Mouse (Mus musculus) cerebellum, postnatal 14 days (tissue): Measurements from ENCODE around the gene Reps1.
"Not testable (repeated sequence)": the region's sequence is repeated elsewhere in the genome, so short reads cannot be mapped to it uniquely, and the experiment has no call there.

Experiments
- DNase-seq, 2 experiments: peaks; one replicate each; pipeline ENCODE4 v3.0.0; 2021; ENCODE audit warnings: mixed read lengths in 2 of 2

The Reps1 gene

GRCm38 (mm10) chr10:18066031-18066439 is 10.4 kb downstream of the Reps1 start:
- no peak for DNase-seq

GRCm38 (mm10) chr10:18067761-18068446 is 12.2 kb downstream of the Reps1 start:
- no peak for DNase-seq

DNA sequence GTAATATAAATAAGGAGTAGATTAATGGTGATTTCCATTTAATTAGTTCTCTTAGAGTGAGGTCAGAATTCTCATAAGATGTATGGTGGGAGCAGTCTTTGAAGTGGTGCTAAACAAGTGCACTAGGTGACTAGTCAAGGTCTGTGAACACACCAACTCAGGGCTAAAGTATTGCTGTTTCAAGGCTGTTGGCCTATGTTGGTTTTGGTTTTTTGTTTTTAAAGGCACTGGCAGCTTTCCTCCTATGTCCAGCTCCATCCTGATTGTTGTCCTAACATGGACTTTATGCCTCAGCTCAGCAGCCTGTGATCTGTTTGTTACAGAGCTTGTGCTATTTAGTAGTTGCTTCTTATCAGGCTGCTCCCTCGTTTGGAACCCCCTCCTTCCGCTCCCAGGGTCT is 13.2 kb downstream of the Reps1 start:
- DNase-seq = no peak

GRCm38 (mm10) chr10:18069576-18069975 is 13.9 kb downstream of the Reps1 start:
- peak in 1 of 2 experiments; percentile 48 for DNase-seq

DNA sequence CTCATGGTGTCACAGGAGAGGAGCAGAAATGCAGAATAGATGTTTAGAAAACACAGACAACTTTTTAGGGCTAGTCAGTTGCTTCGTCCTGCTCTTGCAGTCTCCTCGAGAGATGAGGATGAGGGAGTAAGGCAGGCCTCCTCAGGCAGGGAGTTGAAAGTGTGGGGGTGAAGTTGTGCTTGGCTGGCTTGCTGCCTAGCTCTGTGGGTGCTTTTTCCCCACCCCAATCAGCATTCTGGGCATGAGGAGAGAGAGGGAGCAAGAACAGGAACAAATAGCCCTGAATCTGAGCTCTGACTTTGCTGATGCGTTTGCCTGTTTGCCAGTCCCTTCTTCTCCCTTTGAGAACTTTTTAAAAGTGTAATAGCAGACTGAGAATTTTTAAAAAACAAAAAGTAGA is 14.5 kb downstream of the Reps1 start:
- peak; percentile 27 to 29 for DNase-seq

DNA sequence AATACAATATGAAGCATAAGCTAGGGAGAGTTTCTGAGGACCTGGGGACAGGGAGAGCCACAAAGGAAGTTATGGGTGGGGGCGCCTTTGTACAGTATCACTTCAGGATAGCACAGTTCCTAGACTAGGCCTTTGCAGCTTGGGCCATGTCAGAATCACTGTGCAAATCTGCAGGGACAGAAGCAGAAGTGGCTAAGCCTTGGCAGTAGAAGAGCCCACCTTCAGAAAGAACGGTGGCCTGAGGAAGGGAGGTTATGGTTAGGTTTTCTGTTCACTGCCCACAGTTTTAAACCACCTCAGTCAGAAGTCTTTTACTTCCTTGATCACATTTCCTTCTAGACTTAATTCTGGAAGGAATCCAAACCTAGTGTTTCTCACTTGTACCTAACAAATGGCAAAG is 15.0 kb downstream of the Reps1 start:
- no peak for DNase-seq

DNA sequence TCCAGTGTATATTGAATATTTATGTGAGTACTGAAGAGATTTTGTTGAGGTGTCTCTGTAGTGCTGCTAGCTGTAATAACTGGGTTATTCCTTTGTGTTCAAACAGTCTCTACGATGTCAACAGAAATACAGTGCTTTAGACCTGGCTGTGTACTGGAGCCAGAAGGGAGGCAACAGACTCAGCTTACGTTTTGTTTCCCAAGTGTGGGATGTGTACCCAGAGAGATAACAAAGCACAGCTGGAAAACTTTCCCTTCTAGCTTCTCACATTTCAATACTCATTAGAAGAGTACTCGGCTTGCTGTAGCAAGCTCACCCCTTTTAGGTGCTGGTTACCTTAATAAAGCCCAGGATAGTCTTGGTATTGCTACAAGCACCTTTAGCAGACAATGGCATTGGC is 17.2 kb downstream of the Reps1 start:
- no peak for DNase-seq

- no peak for DNase-seq
Observed at GRCm38 (mm10) chr10:18074383-18075075, 18.9 kb downstream of the Reps1 start.

DNA sequence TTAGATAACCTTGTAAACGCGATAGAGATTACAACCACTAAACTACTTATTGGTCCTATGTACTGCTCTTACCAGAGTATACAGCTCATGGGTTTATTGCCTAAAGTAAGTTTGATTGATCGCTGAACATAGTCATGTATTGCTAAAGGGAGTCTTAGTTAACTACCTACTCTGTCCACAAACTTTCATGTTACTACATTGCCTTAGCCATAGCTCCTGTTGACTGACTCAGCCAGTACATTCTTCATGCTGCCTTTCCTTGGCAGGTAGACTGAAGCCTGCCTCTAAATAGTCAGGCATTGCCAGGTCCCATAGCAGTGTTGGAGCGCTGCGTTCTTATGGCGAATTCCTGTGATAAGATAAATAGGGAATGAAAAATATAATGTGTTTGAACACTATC is 20.2 kb downstream of the Reps1 start:
- DNase-seq = no peak

GRCm38 (mm10) chr10:18081536-18081935 is 25.9 kb downstream of the Reps1 start:
- no peak for DNase-seq

DNA sequence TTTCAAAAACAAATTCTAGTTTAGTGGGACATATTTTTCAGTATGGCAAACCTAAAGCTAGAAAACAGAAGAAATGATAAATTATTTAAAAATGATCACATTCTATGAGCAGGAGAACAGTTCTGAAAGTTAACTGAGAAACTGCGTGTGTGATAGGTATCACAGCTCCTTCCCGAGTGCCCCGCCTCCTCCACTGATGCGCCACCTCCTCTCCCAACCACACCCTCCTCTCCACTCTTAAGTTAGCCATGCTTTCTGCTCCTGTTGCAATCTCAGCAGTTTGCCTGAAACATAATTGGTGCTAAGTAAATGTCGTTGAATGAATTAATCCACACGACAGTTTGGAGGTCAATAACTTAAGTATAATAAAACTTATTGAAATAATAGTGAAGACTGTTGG is 27.1 kb downstream of the Reps1 start:
- DNase-seq = no peak

GRCm38 (mm10) chr10:18090691-18091090 is 35.0 kb downstream of the Reps1 start:
- no peak for DNase-seq

DNA sequence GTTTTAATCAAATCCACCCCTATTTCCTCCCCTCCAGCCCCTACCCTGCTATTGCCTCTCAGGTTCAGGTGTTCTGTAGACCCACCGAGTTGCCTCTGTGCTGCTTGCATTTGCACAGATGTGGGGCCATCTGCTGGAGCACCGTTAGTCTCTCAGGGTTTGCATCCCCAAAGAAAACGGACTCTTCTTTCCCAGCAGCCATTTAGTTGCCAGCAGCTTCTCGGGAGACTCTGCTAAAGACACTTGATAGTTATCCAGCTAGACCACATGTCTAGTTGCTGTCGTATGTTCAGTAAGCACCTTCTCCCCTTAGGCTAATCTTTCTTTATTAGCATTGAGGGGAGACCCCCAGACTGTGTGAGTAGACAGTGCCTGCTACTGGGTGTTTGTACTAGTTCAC is 46.5 kb downstream of the Reps1 start:
- DNase-seq = no peak

- peak; percentile 13 to 14 for DNase-seq
Observed at GRCm38 (mm10) chr10:18107471-18107870, 51.8 kb downstream of the Reps1 start.

DNA sequence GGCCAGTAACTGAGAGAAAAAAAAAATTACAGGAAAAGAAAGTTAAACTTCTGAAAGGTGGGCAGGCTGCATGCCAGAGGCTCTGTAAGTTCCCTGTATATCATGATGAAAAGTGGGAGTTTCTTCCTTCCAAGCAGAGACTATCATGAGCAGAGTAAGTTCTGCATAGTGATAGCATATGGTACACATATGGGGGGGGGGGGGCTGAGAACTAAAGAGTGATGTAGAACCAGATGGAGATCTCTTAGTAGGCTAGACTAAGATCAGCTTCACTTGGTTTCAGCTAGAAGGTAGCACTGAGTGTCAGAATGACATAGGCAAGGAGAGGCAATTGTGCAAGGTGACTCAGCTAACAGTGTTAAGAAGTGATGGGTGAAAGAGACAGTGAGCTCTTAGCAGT is 55.3 kb downstream of the Reps1 start:
- DNase-seq = no peak

DNA sequence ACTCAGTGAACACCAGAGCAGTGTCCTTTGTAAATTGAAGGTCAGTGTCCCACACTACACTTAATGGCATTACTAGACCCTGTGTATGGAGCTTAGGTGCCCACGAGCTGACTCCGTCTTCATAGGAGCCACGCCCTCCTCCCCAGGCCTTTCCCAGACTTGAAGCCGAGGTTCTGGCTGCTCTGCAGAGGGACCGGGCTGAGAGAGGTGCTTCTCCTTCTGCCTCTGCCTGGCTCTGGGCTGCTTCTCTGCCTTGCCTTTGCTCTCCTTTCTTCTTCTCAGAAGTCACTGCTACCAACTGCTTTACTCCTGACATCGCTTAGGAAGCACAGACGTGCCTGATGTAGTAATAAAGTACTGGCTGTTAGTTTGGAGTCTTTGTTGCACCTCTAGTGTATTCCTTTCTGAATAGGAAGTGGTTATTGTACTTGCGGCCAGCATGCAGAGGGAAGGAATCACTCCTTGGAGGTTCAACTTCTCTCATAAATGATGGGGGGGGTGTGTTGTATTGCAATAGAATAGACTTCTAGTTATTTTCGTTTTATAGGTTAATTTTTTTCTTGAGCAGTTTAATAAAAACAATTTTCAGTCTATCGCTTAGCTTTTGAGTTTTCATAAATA is 57.9 kb downstream of the Reps1 start:
- no peak for DNase-seq

- DNase-seq = no peak
Observed at GRCm38 (mm10) chr10:18118336-18118735, 62.7 kb downstream of the Reps1 start.

- no peak for DNase-seq
Observed at GRCm38 (mm10) chr10:18130276-18130675, 74.6 kb downstream of the Reps1 start.

DNA sequence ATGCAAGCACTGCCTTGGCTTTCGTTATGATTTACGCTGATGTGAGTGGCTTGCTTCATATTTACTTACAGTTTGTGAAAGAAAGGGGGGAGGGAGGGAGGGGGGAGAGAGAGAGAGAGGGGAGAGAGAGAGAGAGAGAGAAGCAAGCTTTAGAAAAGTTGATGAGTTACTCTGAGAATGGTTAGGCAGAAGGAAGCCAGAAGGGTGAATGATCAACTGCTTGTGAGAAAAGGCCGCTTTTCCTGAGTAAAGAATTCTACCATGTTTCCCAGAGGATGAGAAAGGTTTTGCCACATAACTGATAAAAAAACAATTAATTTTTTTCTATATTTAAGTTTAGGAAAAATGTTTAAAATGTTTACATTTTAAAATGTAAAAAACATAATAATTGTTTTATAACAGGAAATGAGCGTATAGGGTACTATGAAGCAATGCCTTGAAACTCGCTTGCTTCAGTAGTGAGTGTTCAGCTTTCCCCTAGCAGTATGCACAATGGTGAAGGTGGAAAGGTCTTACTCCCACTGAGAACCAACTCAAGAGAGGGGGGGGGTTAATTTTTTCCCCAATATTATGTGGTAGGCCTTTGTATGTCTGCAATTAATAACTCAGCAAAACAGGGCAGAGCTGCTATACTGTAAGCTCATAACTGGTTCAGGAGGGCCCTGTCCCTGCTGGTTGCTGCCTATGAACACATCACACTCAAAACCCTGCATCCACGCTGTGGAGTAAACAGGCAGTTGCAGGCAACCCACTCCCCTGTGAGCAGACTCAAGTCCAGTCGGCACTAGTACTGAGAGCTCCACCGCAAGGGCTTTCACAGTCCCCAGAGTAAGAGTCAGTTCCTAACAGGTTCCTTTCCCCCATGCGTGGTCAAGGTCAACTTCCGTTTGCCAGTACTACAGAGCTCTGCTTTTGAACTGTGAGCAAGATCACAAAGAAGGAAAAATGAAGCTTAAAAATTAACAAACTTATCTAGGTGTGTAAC is 76.3 kb downstream of the Reps1 start:
- no peak for DNase-seq

GRCm38 (mm10) chr10:18138853-18139503 is 83.3 kb downstream of the Reps1 start:
- not testable (repeated sequence) for DNase-seq

DNA sequence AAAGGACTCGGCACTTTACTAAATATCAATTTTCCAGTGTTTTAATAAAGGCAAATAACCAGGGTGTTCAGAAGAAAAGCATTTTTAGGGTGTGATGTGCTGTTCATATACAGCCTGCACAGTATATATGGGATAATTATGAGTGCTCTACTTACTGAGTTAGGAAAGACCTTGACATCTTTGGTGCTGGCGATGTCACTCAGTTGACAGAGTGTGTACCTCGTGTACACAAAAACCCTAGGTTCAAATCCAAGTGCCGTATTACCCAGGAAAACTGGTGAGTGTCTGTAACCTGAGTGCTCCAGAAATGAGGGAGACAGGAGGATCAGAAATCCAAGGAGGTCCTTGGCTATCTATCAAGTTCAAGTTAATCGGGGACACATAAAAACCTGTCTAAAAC is 84.0 kb downstream of the Reps1 start:
- no peak for DNase-seq

- DNase-seq = no peak
Observed at GRCm38 (mm10) chr10:18141389-18141788, 85.7 kb downstream of the Reps1 start.
